Mouse (Mus musculus): Measurements from ENCODE around the gene Lif.

Lif gene

DNA sequence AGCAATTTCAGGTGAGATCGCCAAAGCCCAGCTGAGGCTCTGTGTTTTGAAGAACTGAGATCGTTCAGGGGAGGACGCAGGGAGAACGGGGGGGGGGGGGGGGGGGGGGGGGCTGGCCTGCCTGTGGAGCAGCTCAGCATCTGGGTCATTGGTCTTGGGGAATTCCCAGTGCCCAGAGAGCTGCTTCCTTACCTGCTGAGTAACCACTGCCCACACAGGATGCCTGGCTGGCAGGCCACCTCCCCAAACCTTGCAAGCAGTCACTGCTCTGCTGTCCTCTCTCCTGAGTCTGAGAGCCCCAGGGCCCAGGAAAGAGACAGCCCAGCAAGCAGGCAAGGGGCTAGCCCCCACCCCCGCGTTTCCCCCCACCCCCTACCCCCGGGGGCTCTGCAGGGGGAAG is 5.5 kb downstream of the Lif start:
- DNase-seq = no peak

DNA sequence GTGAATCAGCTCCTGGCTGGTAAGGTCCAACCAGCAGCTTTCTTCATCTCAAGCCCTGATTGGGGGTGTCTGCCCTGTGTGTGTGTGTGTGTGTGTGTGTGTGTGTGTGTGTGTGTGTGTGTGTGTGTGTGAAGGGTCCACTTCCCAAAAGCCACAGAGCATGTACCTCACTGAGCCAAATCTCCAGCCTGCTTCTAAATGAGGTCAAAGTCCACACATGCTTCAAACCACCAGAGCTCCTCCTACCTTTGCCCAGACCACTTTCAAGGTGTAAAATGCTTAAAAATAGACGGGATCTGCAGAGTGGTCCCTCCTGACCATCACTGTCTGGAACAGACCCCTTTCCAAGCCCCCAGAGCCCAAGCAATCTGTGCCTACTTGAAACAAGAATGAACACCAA is 5.9 kb downstream of the Lif start:
- peak; percentile 36 to 66 for DNase-seq

DNA sequence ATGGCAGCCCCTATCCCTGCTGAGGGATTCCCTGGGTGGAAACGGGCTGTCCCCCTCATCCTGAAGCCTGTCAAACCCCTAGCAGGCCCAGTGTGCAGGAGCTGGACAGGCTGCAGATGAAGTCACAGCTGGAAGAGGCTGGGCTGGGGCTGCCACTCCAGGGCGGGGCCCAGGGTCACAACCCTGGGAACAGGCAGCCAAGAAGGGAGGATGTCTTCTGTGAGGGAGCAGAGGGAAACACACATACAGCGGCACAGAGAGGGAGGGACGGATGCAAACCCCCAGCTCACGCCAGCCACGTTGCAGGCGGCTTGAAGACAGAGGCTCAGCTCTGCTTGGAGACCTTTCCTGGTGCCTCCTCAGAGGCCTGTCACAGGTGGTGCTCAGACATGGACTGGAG is 6.7 kb downstream of the Lif start:
- no peak for DNase-seq

DNA sequence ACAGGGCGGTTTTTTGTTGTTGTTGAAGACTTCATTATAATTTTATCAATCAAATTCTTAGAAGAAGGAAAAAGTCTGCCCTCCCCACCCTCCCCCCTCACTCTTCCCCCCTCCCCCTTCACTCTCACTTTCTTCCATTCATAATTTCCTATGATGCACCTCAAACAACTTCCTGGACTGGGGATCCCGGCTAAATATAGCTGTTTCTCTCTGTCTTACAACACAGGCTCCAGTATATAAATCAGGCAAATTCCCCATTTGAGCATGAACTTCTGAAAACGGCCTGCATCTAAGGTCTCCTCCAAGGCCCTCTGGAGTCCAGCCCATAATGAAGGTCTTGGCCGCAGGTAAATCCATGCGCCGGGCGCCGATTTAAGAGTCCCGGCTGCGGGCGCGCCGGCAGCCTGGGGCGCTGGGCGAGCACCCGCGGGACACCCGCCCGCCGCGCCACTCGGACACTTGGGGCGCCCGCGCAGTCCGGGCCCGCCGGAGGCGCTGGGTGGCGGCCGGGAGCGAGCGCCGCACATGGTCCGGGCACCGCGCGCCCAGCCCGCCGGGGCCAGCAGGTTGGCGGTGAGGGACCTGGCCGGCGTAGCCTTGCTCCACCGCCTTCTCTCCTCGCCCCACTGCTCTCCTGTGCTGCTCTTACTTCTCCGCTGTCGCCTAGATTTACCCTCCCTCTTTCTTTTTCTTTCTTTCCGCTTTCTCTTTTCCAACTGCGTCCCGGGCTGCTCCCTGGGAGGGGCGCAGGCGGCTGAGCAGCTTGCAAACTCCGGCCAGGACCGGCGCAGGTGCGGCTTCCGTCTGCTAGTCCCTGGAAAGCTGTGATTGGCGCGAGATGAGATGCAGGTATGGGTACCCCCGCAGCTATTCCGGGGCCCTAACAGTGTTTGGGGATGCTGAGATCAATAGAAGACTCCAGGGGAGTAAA is 9.2 kb downstream of the Lif start:
- peak; percentile 27 to 49 for DNase-seq

DNA sequence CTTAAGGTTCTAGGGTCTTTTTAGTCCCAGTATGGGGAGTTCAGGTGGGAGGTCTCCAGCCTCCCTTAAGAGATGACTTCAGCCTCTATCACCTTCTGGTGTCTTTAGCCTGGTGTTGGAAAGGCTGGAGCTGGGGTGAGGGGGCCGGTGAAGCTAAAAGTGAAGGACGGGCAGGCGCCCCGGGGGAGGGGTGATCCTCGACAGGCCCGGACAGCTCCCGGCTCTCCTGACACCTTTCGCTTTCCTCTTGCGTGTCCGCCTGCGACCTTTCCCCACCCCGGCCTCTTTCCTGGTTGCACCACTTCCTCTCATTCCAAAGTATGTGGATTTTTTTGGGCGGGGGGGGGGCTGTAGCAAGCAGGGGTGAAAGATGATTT is 9.8 kb downstream of the Lif start:
- no peak for DNase-seq

DNA sequence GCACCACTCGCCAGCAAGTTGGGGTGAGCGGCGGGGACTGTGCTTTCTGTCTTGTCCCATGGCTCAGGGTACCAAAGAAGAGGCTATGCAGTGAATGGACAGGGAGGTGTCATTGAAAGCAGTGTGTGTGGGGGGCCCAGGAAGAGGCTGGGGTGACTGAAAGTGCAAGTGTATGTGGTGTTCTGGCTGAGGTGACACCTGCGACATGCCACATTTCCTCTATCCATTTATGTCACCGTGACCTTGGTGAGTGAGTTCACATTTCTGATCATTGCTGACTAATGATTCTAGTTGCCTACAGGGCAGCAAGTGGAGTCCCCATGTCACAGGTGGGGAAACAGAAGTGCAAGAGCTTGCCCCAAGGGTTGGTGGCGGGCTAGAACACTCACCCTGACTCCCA is 11.1 kb downstream of the Lif start:
- DNase-seq = no peak

DNA sequence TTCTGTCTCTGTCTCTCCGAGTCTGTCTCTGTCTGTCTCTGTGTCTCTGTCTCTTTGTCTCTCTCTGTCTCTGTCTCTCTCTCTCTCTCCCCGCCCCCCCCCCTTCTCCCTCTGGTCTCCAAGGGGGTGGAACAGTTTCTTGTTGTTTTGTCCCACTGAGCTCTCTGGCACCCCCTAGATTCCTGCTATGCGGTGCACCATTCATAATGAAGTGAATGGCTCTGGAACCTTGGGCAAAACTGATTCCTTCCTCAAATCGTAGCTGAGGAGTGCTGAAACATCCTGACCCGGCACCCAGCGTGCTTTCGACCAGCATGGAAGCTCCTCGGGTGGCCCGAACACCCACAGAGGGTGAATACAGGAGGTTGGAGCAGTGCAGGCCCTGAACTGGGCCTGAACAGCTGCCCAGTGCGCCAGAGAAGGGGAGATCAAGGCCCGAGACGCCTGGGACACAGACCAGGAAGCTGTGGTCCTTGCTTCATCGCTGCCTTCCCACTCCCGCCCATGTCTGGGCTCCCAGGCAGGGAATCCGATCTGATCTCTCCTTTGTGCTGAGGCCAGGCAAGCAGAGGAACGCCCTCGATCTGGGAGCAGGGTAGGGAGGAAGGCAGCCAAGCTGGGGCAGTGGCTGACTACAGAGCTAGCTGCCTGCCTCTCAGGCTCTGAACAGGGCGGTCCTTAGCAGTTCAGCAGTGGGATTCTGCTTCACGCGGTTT is 13.5 kb downstream of the Lif start:
- no peak for DNase-seq

DNA sequence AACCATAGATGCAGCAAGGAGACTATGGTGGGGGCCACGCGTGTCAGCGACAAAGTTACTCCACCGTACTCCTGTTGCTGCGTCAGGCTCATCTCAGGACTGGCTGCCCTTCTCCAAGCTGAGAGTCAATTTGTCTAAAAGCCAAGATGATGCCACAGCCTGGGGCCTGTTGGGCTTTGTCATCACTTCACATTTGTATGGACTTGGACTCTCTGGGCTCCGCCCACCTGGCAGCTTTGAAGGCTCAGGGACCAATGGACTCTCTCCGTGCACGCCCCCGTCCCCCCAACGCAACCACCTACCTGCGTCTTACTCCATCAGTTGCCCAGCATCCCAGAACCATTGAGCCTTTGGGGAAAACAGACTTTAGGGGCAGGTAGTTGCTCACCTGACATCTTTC is 14.2 kb downstream of the Lif start:
- no peak for DNase-seq

DNA sequence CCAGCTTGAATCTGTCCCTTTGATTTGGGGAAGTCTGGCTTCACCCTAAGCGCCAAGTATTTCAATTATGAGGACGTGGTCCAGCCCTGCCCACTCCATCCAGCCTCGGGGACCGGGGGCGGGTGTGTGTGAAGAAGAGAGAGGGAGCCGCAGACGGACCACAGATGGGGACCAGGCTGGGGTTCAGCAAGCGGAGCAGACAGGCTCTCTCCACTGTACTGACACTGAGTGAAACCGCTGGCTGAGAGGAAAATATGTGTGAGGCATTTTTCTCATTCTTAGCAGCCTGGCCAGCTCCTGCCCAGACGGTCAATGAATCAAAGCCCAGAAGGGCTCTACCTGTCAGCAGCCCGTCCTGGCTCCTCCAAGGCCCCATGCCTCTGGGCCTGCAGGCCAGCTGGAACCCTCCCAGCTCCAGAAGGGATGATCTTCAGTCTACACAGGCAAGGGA is 19.1 kb downstream of the Lif start:
- no peak for DNase-seq

DNA sequence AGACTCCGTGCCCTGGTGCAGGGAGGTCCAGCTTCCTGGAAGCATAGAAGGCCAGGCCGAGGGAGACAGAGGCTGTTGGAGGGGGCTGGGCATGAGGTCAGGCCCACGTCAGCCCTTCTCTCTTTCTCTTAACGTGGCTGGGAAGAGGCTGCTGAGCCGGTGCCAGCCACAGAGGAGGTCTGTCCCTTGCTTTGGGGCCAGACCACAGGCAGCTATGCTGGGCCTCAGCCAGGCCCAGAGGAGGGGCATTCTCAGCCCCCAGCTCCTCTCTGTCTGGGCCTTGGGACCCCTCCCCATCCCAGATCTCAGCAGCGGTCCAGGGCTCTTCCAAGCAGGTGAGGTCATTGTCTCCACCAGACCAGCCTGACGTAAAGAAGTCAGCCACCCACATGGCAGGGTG is 22.6 kb downstream of the Lif start:
- no peak for DNase-seq

DNA sequence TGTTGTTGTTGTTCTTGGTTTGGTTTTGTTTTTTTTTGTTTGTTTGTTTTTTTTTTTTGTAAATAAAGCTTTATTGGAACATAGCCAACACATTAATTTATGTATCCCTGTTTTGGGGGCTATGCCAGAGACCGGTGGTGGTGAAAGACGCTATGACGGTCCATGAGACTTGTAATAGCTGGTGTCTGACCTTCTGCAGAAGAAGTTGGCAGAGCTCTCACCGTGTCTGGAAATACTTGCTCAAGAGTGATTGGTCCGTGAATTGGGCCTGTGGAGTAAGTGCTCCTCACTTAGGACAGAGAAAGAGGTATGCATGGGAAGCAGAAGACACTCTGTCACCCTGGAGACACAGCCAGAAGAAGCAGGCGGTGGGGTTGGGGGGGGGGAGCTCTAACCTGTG is 24.5 kb downstream of the Lif start:
- DNase-seq = no peak

DNA sequence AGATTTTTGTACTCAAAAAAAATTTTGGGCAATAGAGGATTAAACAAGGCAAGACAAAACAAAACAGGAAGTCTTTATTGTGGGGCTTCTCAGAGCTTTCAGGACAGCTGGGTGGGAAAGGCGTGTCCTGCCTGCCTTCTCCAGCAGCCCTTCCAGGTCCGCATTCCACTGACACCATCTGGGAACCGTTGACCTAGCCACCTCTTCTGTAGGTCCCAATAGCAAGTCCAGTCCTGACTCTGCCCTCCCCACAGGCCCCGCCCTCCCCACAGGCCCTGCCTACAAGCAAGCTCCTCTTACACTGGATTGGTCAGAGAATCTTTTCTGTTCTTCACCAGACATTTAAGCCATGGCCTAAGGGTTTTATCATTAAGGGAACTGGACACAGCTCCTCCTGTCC is 26.3 kb downstream of the Lif start:
- DNase-seq = no peak

DNA sequence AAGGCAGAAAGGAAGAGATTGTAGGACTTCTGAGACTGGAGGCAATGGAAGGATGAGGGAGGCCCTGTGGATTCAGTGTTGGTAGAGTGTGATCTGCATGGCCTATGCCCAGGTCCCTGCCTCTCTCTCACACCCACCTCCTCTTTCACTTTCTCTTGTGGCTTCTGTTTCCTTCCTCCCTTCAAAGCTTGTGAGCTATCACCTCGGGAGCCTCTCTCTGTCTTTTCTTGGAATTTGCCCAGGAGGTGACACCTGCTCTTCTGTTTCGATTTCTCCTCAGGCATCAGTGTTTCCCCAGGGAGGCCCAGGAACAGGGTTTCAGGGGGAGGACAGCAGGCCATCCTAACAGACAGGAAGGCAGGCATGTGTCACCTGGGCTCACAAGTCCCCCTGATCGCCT is 31.9 kb downstream of the Lif start:
- DNase-seq = no peak

DNA sequence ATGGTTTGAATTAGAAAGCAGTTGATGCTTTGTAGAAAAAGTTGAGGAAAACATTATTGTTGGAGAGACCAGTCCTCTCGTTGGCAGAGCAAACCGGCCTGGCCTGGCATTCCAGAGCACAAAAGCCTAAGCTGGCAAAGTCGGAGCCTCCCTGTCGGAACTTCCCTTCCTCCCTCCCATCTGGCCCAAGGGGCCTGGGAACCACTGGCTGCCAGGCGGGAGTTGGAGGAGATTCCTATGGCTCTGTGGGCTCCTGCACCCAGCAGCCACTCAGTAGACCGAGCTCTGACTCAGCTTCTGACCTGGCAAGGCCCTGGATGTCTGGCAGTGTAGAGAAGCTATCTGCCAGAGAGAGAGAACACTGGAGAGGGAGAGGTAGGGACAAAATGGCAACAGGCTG is 34.3 kb downstream of the Lif start:
- no peak for DNase-seq

DNA sequence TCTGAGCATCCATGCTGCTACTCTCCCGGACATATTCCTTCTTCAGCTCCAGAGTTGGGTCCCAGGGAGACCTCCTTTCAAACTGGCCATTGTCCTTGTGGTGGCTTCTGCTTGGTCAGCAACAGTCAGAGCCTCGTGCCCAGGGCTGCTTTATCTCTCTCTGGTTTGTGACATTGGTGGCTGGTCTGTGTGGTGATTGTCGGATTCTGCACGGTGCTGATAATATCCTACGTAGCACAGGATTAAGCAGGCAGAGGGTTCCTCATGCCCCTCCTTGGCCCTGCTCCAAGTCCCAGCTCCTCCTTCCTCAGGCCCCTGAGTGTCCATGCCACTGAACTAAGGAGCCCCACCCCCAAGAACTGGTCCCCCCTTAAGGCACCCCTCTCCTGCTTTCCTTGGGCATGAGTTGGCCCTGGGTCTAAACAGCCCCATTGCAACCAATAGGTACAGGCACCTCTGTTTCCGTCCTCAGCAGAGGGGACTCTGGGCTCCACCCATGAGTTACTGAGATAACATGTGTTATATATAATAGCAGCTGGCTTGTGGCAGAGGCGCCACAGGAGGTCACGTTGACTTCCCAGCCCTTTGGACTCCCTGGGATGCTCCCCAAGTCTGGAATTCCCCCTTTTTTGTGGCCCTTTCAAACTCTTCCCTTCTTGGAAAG is 35.0 kb downstream of the Lif start:
- DNase-seq = no peak

DNA sequence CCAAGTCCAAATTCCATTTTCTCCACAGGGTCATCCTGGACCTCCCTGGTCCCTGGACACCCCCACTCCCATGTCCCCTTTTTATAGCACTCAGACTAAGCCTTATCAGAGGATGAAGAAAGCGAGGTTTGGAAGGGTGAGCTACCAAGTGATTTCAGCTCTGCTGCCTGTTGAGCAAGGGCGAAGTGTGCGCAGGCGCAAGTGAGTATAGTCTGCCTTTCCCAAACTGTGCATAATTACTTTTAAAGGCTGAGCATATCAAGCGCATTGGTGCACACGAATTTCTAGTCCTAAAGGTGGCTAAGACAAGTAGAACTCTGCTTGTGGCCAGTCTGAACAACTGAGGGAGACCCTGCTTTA is 35.5 kb downstream of the Lif start:
- no peak for DNase-seq

DNA sequence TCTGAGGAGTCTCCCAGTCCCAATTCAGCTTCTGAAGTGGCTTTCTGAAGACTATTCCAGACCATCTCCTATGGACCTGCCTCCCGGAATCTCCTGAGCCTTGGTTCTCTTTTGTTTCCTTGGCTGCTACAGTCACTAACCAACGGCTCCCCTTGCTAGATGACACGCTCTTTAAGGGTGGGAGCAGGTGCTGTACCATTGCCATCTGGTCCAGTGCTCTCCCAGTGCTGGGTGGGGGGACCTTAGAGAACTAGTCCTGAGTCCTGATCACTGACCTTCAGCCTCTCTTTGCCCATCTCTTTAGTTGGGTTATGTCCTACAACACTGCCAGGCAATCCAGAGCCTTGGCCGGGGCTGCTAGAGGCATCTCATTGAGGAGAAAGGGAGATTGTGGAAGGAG is 36.1 kb downstream of the Lif start:
- DNase-seq = no peak

DNA sequence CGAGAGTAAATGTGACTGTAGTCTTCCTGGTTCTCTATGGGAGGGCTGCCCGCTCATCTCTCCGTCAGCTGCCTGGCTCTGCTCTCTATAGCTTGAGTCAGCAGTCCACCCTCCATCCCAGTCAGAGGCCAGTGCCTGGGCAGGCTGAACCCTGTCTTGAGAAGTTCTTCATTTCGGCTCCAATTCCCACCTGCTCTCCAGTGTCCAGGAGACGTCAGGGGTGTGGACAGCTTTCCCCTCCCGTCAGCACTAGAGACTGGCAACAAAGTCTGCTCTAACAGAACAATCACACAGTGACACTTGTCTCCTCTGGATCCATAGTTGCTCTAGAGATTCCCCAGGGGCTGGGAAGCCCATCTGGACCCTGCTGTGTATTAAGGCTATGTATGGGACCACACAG is 36.7 kb downstream of the Lif start:
- no peak for DNase-seq

DNA sequence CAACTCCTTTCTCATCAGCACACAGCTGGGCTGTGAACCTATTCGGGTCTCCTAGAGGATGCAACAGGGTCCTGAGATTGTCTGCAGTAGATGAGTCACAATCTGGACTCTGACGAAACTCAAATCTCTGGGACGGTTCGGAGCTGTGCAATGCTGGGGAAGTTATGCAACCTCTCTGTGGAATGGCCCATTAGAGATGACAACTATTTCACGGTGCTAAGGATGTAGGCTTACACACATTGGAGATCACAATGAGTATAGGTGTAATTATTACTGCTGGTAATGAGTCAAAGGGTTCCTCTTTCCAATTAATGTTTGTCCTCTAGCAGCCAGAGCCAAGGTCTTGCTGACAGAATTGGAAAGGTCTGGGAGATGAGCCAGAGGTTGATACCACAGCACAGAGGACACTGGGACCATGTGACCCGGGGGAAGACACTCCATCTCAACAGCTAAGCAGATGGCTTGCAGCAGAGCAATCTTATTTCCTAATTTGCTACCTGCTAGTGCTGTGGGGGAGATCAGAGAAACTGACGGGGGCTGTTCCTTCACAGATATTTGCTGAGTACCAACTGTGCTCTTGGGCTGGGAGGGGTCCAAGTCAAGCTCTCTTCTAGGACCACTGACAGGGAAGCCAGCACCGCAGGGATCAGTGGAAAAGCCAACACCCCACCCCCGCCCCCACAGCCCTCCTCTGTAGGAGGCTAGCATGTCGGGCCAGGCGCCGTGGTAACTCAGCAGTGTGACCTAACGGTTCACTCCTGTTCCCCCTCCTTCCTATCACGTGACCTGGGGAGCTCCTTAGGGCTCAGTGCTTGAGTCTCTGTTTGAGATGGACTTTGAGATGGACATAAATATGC is 37.4 kb downstream of the Lif start:
- peak; percentile 41 to 56 for DNase-seq

DNA sequence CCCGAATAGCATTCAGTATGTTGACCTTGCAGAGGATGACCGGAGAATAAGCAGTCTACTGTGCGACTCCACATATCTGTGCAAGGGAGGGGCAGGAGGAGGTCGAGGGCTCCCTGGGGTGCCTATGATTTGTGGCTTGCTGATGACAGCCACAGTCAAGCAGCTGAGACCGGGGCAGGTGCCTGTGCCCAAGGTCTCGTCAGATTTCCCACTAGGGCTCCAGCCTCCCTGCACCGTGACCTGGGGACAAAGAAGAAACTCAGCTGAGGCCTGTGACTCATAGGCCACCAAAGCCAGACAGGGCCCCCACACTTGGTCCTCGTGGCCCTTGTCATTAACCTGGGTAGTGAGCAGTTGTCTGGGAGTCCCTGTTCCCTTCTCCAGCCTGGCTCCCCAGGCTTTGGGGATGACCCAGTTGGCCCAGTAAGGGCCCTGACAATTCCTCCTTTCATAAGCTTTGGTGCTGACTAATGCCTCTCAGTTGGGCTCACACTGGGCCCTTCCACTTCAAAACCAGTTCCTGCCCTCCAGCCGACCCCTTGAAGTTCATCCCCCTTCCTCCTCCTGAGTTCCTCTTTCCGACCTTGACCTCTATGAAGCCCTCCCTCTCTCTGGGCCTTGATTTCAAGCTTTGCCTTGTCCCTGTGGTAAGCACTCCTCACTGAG is 39.4 kb downstream of the Lif start:
- DNase-seq = no peak

DNA sequence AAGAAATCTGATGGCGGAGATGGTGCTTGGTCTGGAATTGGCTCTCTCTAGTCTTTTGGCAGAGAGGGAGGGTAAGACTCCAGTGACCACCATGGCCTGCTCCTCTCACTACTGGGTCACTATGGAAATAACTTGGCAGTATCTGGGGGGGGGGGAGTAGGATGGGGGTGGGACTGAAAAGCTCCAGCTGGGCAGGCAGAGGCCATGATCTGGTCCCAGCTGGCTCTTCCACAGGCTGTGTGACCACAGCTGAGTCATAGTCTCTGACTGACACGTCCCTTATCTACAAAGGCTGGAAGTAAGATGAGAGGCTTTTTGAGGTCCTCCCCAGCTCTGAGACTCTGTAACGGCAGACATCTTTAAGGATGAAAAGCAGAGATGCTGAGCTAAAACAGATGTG is 40.4 kb downstream of the Lif start:
- DNase-seq = no peak

DNA sequence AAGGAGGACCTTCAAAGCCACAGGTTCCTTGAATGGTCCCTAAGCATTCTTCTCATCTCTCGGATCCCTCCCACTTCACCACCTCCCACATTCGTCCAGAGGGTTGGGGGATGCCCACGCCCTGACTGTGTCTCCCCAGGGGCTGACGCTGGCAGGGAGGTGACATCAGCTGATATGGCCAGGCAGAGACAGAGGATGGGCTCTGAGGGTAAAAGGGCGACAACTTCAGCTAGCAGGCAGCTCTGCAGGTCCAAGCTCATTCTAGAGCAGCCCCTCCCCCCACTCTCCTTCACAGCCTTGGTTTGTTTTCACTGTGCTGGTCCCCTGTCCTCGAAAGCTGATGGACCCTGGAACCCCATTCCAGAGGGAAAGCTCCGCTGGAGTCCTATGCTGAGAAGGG is 41.3 kb downstream of the Lif start:
- no peak for DNase-seq
